Mouse (Mus musculus) spleen, adult 2 months (tissue): Measurements from ENCODE around the gene Itpkc.

Source experiments
- CTCF ChIP-seq: fragments of 200-500 bp; IDR thresholded peaks from 2 replicates; pipeline ENCODE4 v1.5.1; 2011; ENCODE audit warnings: mild to moderate bottlenecking, inconsistent platforms; ENCODE audit not compliant: insufficient read depth, insufficient read length, insufficient replicate concordance; ENCODE audit errors: extremely low read depth
- POLR2A ChIP-seq: fragments of 200-500 bp; IDR thresholded peaks from 2 replicates; pipeline ENCODE4 v1.6.1; 2011; ENCODE audit warnings: low read depth, low read length, inconsistent platforms

GRCm38 (mm10) chr7:27179217-27179918 is 49.1 kb downstream of the Itpkc start:
- no peak for TF ChIP-seq CTCF
- no peak for TF ChIP-seq POLR2A
